Comparison of ENCODE assay signal across 10 mouse cellular contexts in genomic region chr12:30618425-30618824, GRCm38 (mm10). TPM values are rescaled to one million over a fixed set of nuclear protein-coding genes. Genes with fewer than 3 reads are reported as not detected.
DNase-seq lines count a peak whose midpoint lies in the region; ATAC-seq lines count a peak whose summit lies in the region.
"Had no signal": no experiment of that assay in that cellular context is flagged by ENCODE, and none has a peak within 500 bp of the region (broad histone marks: within the 10 kb centered on the region; RNA-seq: fewer than 3 reads in every experiment).

No protein-coding gene starts in this region.

- no peak overlapping the region for H3K9ac ChIP-seq in limb, embryonic 15.5 days
- H3K9ac ChIP-seq: liver, embryonic 15.5 days had no signal

- no peaks in the 10 kb centered on the region for H3K36me3 ChIP-seq in limb, embryonic 15.5 days
- H3K36me3 ChIP-seq: liver, embryonic 15.5 days had no signal

- H3K4me1 ChIP-seq in limb, embryonic 15.5 days: peaks cover 7% of the 10 kb centered on the region; the same call in 1 of the 2 replicates
- H3K4me1 ChIP-seq: liver, embryonic 15.5 days had no signal

- H3K27me3 ChIP-seq in limb, embryonic 15.5 days: no peaks in the 10 kb centered on the region
- H3K27me3 ChIP-seq: liver, embryonic 15.5 days had no signal

- 0 out of 2 replicates have a peak overlapping the region, but pooled peaks have one; percentile 1 for H3K4me2 ChIP-seq in limb, embryonic 15.5 days
- H3K4me2 ChIP-seq: liver, embryonic 15.5 days had no signal

- H3K9me3 ChIP-seq in limb, embryonic 15.5 days: no peaks in the 10 kb centered on the region
- H3K9me3 ChIP-seq: liver, embryonic 15.5 days had no signal

- WGBS in limb, embryonic 15.5 days: 16% methylated on average over 8 of the region's 8 CpGs

- no peak for ATAC-seq in limb, embryonic 15.5 days (ENCODE audit: insufficient number of reproducible peaks, low FRiP score, low TSS enrichment, low read depth)

- no peak overlapping the region for H3K4me3 ChIP-seq in limb, embryonic 15.5 days
- H3K4me3 ChIP-seq: liver, embryonic 15.5 days; myocyte had no signal

- peak; percentile 12 for DNase-seq in gastrocnemius, postnatal 25 days
- no peak for DNase-seq in gastrocnemius, adult 8-10 months (ENCODE audit: low spot score in 2 of 2)
- DNase-seq in right cerebral cortex, postnatal 10 days (ENCODE audit: low spot score in 2 of 2): peak; percentile 54 to 64
- no peak for DNase-seq in right cerebral cortex, adult 18-20 months
- no peak for DNase-seq in ovary, postnatal 36 days (ENCODE audit: low spot score)
- DNase-seq in natural killer cell, adult 2 months (ENCODE audit: low spot score in 2 of 2): no peak
- DNase-seq in testis, postnatal 14 days (ENCODE audit: low spot score): no peak

- H3K27ac ChIP-seq in limb, embryonic 15.5 days: peak overlapping the region; percentile 38; the same call in 1 of the 2 replicates
- H3K27ac ChIP-seq: liver, embryonic 15.5 days had no signal

RNA-seq across cellular contexts. Expression of gene Tmem18, which starts 34.2 kb away (rescaled TPM):
- total RNA-seq in gastrocnemius, postnatal 25 days (2021): 1 to 10 TPM; 5.5 to 7.0 TPM
- 1 to 10 TPM; 3.9 to 7.7 (median 6.4) TPM for total RNA-seq in gastrocnemius, adult 8-10 months (2022)
- polyA plus RNA-seq in limb, embryonic 15.5 days (2015; fragmentation: Nextera tagmentation; extraction: Ambion mirVana): 25.9 and 26.5 TPM in 2 replicates

Comparison
In these comparisons a context has a peak if more than half of its experiments do, and no peak if none do; other contexts are left out.
1. DNase-seq: peak in gastrocnemius, postnatal 25 days (single experiment) and right cerebral cortex, postnatal 10 days (2 of 2); none in gastrocnemius, adult 8-10 months (0 of 2), right cerebral cortex, adult 18-20 months (single experiment), ovary, postnatal 36 days (single experiment), natural killer cell, adult 2 months (0 of 2) and testis, postnatal 14 days (single experiment).